Mouse (Mus musculus): Measurements from ENCODE around the gene Olfr195. TPM values are rescaled to one million over a fixed set of nuclear protein-coding genes. Genes with fewer than 3 reads are reported as not detected.
"Not testable (repeated sequence)": the region's sequence is repeated elsewhere in the genome, so short reads cannot be mapped to it uniquely, and the experiment has no call there.

Olfr195 gene
- total RNA-seq (2014; fragmentation: Nextera tagmentation) (not detected in 2 replicates), total RNA-seq (2017) (not detected in 2 replicates)

- ATAC-seq (replicated peaks; ENCODE audit: poor library complexity, severe bottlenecking): no peak
These were observed at the start of gene Olfr195 for GRCm38 (mm10) chr16:59146746-59147145. Olfr195 (plus strand) TSS chr16:59147046.

- ATAC-seq (replicated peaks; ENCODE audit: poor library complexity, severe bottlenecking): no peak
These were observed 41.5 kb upstream of the Olfr195 start for GRCm38 (mm10) chr16:59105312-59105711.

- ATAC-seq (replicated peaks; ENCODE audit: poor library complexity, severe bottlenecking): not testable (repeated sequence)
These were observed 38.3 kb upstream of the Olfr195 start for GRCm38 (mm10) chr16:59108522-59108921.

GRCm38 (mm10) chr16:59111781-59112180 lies 35.1 kb upstream of the Olfr195 start, which contains the start of gene Olfr193:
Olfr193 (minus strand) TSS chr16:59111881.
- ATAC-seq (replicated peaks; ENCODE audit: poor library complexity, severe bottlenecking): no peak

GRCm38 (mm10) chr16:59120969-59121368 lies 25.9 kb upstream of the Olfr195 start, which contains the start of gene Olfr194:
Olfr194 (minus strand) TSS chr16:59121069.
- ATAC-seq (replicated peaks; ENCODE audit: poor library complexity, severe bottlenecking): no peak

GRCm38 (mm10) chr16:59130740-59131139 lies 16.1 kb upstream of the Olfr195 start:
- no peak for ATAC-seq (replicated peaks; ENCODE audit: poor library complexity, severe bottlenecking)

- no peak for ATAC-seq (replicated peaks; ENCODE audit: poor library complexity, severe bottlenecking)
These were observed 5.7 kb upstream of the Olfr195 start for GRCm38 (mm10) chr16:59141105-59141504.

- no peak for ATAC-seq (replicated peaks; ENCODE audit: poor library complexity, severe bottlenecking)
These were observed 5.2 kb downstream of the Olfr195 start for GRCm38 (mm10) chr16:59151996-59152395.

GRCm38 (mm10) chr16:59170354-59170753 lies 23.5 kb downstream of the Olfr195 start, which contains the start of gene Olfr196:
Olfr196 (minus strand) TSS chr16:59170454.
- no peak for ATAC-seq (replicated peaks; ENCODE audit: poor library complexity, severe bottlenecking)

Other genes starting within 250 kb of the Olfr195 start
- not detected in 2 replicates for gene Olfr181, start 218.3 kb upstream of the Olfr195 start, total RNA-seq (2014; fragmentation: Nextera tagmentation)
- gene Olfr181, start 218.3 kb upstream of the Olfr195 start, total RNA-seq (2017): not detected in 2 replicates
- not detected in 2 replicates for gene Olfr180, start 217.7 kb upstream of the Olfr195 start, total RNA-seq (2014; fragmentation: Nextera tagmentation)
- not detected in 2 replicates for gene Olfr180, start 217.7 kb upstream of the Olfr195 start, total RNA-seq (2017)
- not detected in 2 replicates for gene Olfr183, start 151.7 kb upstream of the Olfr195 start, total RNA-seq (2014; fragmentation: Nextera tagmentation)
- gene Olfr183, start 151.7 kb upstream of the Olfr195 start, total RNA-seq (2017): not detected in 2 replicates
- not detected in 2 replicates for gene Olfr186, start 116.8 kb upstream of the Olfr195 start, total RNA-seq (2014; fragmentation: Nextera tagmentation)
- not detected in 2 replicates for gene Olfr186, start 116.8 kb upstream of the Olfr195 start, total RNA-seq (2017)
- not detected in 2 replicates for gene Olfr187, start 107.3 kb upstream of the Olfr195 start, total RNA-seq (2014; fragmentation: Nextera tagmentation)
- gene Olfr187, start 107.3 kb upstream of the Olfr195 start, total RNA-seq (2017): not detected in 2 replicates
- not detected in 2 replicates for gene Olfr190, start 69.0 kb upstream of the Olfr195 start, total RNA-seq (2014; fragmentation: Nextera tagmentation)
- not detected in 2 replicates for gene Olfr190, start 69.0 kb upstream of the Olfr195 start, total RNA-seq (2017)
- gene Olfr191, start 57.2 kb upstream of the Olfr195 start, total RNA-seq (2014; fragmentation: Nextera tagmentation): not detected in 2 replicates
- not detected in 2 replicates for gene Olfr191, start 57.2 kb upstream of the Olfr195 start, total RNA-seq (2017)
- gene Olfr193, start 35.2 kb upstream of the Olfr195 start, total RNA-seq (2014; fragmentation: Nextera tagmentation): not detected in 2 replicates
- not detected in 2 replicates for gene Olfr193, start 35.2 kb upstream of the Olfr195 start, total RNA-seq (2017)
- not detected in 2 replicates for gene Olfr194, start 26.0 kb upstream of the Olfr195 start, total RNA-seq (2014; fragmentation: Nextera tagmentation)
- not detected in 2 replicates for gene Olfr194, start 26.0 kb upstream of the Olfr195 start, total RNA-seq (2017)
- gene Olfr196, start 23.4 kb downstream of the Olfr195 start, total RNA-seq (2014; fragmentation: Nextera tagmentation): not detected in 2 replicates
- gene Olfr196, start 23.4 kb downstream of the Olfr195 start, total RNA-seq (2017): not detected in 2 replicates
- gene Olfr198, start 56.5 kb downstream of the Olfr195 start, total RNA-seq (2014; fragmentation: Nextera tagmentation): not detected in 2 replicates
- gene Olfr198, start 56.5 kb downstream of the Olfr195 start, total RNA-seq (2017): not detected in 2 replicates
- not detected in 2 replicates for gene Olfr199, start 72.7 kb downstream of the Olfr195 start, total RNA-seq (2014; fragmentation: Nextera tagmentation)
- gene Olfr199, start 72.7 kb downstream of the Olfr195 start, total RNA-seq (2017): not detected in 2 replicates
- not detected in 2 replicates for gene Olfr201, start 125.6 kb downstream of the Olfr195 start, total RNA-seq (2014; fragmentation: Nextera tagmentation)
- not detected in 2 replicates for gene Olfr201, start 125.6 kb downstream of the Olfr195 start, total RNA-seq (2017)
- not detected in 2 replicates for gene Olfr202, start 139.7 kb downstream of the Olfr195 start, total RNA-seq (2014; fragmentation: Nextera tagmentation)
- gene Olfr202, start 139.7 kb downstream of the Olfr195 start, total RNA-seq (2017): not detected in 2 replicates
- gene Olfr203, start 151.8 kb downstream of the Olfr195 start, total RNA-seq (2014; fragmentation: Nextera tagmentation): not detected in 2 replicates
- not detected in 2 replicates for gene Olfr203, start 151.8 kb downstream of the Olfr195 start, total RNA-seq (2017)
- not detected in 2 replicates for gene Olfr204, start 171.2 kb downstream of the Olfr195 start, total RNA-seq (2014; fragmentation: Nextera tagmentation)
- not detected in 2 replicates for gene Olfr204, start 171.2 kb downstream of the Olfr195 start, total RNA-seq (2017)
- gene Olfr205, start 184.1 kb downstream of the Olfr195 start, total RNA-seq (2014; fragmentation: Nextera tagmentation): not detected in 2 replicates
- not detected in 2 replicates for gene Olfr205, start 184.1 kb downstream of the Olfr195 start, total RNA-seq (2017)
- gene Olfr206, start 202.2 kb downstream of the Olfr195 start, total RNA-seq (2014; fragmentation: Nextera tagmentation): not detected in 2 replicates
- not detected in 2 replicates for gene Olfr206, start 202.2 kb downstream of the Olfr195 start, total RNA-seq (2017)
- not detected in 2 replicates for gene Olfr209, start 216.9 kb downstream of the Olfr195 start, total RNA-seq (2014; fragmentation: Nextera tagmentation)
- not detected in 2 replicates for gene Olfr209, start 216.9 kb downstream of the Olfr195 start, total RNA-seq (2017)